ENCODE assay signal across 9 mouse cellular contexts in genomic region chr3:116384319-116384718, GRCm38 (mm10). TPM values are rescaled to one million over a fixed set of nuclear protein-coding genes. Genes with fewer than 3 reads are reported as not detected.
DNase-seq lines count a peak whose midpoint lies in the region; ATAC-seq and TF ChIP-seq lines count a peak whose summit lies in the region.
"Had no signal": no experiment of that assay in that cellular context is flagged by ENCODE, and none has a peak within 500 bp of the region (broad histone marks: within the 10 kb centered on the region; RNA-seq: fewer than 3 reads in every experiment).

No protein-coding gene starts in this region.

- peak; percentile 73 for ATAC-seq in heart, postnatal 0 days (ENCODE audit: insufficient read depth, low read depth)
- ATAC-seq: forebrain, embryonic 14.5 days had no signal

- peaks cover 8% of the 10 kb centered on the region; the same call in 1 of the 2 replicates for H3K4me1 ChIP-seq in heart, postnatal 0 days (ENCODE audit: control insufficient read depth, insufficient read depth)

- DNase-seq in CD4-positive helper T cell, adult 2 months (ENCODE audit: low read depth, low spot score): peak; percentile 56
- peak; percentile 36 for DNase-seq in MEL-GATA-1-ER (ENCODE audit: extremely low read depth, low read depth)
- peak; percentile 83 for DNase-seq in heart, postnatal 0 days (ENCODE audit: low spot score)
- DNase-seq in kidney, postnatal 4 days: peak; percentile 52 to 71
- no peak for DNase-seq in layer of hippocampus, postnatal 36 days
- no peak for DNase-seq in right cerebral cortex, adult 2 months (ENCODE audit: low spot score in 2 of 2)
- DNase-seq in ovary, postnatal 36 days (ENCODE audit: low spot score): no peak
- DNase-seq: cerebellum, postnatal 25 days had no signal

- no peaks in the 10 kb centered on the region for H3K27me3 ChIP-seq in heart, postnatal 0 days (ENCODE audit: control insufficient read depth, insufficient read depth, low read length)

- H3K4me2 ChIP-seq in heart, postnatal 0 days (ENCODE audit: low read depth, low read length): no peak overlapping the region

- no peak overlapping the region for H3K4me3 ChIP-seq in heart, postnatal 0 days (ENCODE audit: low read depth, low read length)

- H3K36me3 ChIP-seq in heart, postnatal 0 days (replicated peaks; ENCODE audit: control insufficient read depth, insufficient read depth, low read length): no peaks in the 10 kb centered on the region

- H3K9me3 ChIP-seq in heart, postnatal 0 days (replicated peaks; ENCODE audit: control insufficient read depth, low read length): no peaks in the 10 kb centered on the region

- H3K27ac ChIP-seq in heart, postnatal 0 days (ENCODE audit: low read depth): peak overlapping the region; percentile 65

- no peak overlapping the region for H3K9ac ChIP-seq in heart, postnatal 0 days (replicated peaks; ENCODE audit: low read depth, low read length)

- TF ChIP-seq CTCF in heart, postnatal 0 days (IDR thresholded peaks at IDR 0.05; ENCODE audit: low read depth): no peak

- 61% methylated on average over 7 of the region's 7 CpGs for WGBS in heart, postnatal 0 days

- TF ChIP-seq EP300 in heart, postnatal 0 days (IDR thresholded peaks at IDR 0.05; ENCODE audit: low read depth): peak; percentile 35; the same call in 1 of the 2 replicates

RNA-seq across cellular contexts. Expression of gene Cdc14a, which starts 39.5 kb away (rescaled TPM):
- total RNA-seq in heart, postnatal 0 days (2014; rRNA removed; ENCODE audit: low replicate concordance): 3.0 and 6.1 TPM in 2 replicates
- 2.2 and 2.5 TPM in 2 replicates for polyA plus RNA-seq in heart, postnatal 0 days (2015; fragmentation: Nextera tagmentation; extraction: Ambion mirVana)
- 1 to 10 TPM; 3.7 to 3.9 TPM for total RNA-seq in layer of hippocampus, postnatal 36 days (2021)

Comparison
In these comparisons a context has a peak if more than half of its experiments do, and no peak if none do; other contexts are left out.
1. DNase-seq: peak in CD4-positive helper T cell, adult 2 months (single experiment), MEL-GATA-1-ER (single experiment), heart, postnatal 0 days (single experiment) and kidney, postnatal 4 days (2 of 2); none in layer of hippocampus, postnatal 36 days (0 of 2), right cerebral cortex, adult 2 months (0 of 2) and ovary, postnatal 36 days (single experiment).